Mouse (Mus musculus): ENCODE data around the gene Adgrv1. TPM values are rescaled to one million over a fixed set of nuclear protein-coding genes. Genes with fewer than 3 reads are reported as not detected.

The Adgrv1 gene
- polyA plus RNA-seq, 1 experiment from 2014 or later: 5.6 TPM

DNA sequence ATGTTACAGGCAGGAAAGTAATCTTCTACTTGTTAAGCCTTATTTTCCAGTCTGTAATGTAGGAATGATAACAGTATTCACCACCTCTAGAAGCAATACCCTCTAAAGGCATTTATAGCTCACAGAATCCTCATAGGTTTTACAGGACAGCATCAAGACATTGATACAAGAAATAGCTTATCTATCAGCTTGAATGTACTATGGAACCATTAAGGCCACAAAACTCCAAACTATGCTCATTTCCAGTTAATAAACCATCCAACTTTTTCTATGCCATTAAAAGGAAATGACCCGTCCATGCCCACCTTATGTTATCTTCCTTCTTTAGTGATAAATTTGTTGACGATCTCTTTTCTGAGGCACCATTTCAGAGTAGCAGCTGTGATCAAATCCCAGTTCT lies 272.6 kb downstream of the Adgrv1 start:
- 94% methylated on average over 2 of the region's 2 CpGs for WGBS
- Histone ChIP-seq H3K4me2 (ENCODE audit: low read length) (no peak overlapping the region), H3K4me3 (ENCODE audit: low read length) (no peak overlapping the region), H3K4me1 (ENCODE audit: control insufficient read depth, insufficient read depth, low read depth, low read length) (no peaks in the 10 kb centered on the region), H3K9me3 (ENCODE audit: control insufficient read depth, low read length) (no peaks in the 10 kb centered on the region), H3K36me3 (ENCODE audit: control insufficient read depth, insufficient read depth, low read length) (no peaks in the 10 kb centered on the region), H3K27ac (ENCODE audit: low read depth, low read length) (no peak overlapping the region), H3K9ac (ENCODE audit: low read depth, low read length) (no peak overlapping the region), H3K27me3 (replicated peaks; ENCODE audit: control insufficient read depth, insufficient read depth, low read length) (no peaks in the 10 kb centered on the region)
- no peak for ATAC-seq

DNA sequence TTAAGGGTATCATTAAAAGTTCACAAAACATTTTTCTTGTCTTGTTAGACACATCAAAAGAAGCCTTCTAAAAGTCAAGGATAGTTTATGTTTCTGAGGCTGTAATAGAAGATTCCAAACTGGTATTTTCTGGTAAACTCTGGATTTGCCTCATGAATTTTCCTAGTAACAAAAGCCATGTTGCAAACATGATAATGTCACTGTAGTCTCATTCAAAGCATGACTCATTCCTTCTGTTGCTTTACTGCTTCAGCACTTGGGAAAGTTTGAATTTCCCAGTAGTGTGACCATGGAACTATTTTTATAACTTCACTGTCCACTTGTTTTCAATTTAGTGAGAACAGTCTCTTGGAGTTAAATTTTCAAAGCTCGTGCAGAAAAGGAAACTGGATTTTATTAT lies 274.2 kb downstream of the Adgrv1 start:
- 84% methylated on average over 1 of the region's 1 CpGs for WGBS
- no peaks in the 10 kb centered on the region for H3K36me3 ChIP-seq (ENCODE audit: control insufficient read depth, insufficient read depth, low read length)
- no peaks in the 10 kb centered on the region for H3K27me3 ChIP-seq (replicated peaks; ENCODE audit: control insufficient read depth, insufficient read depth, low read length)
- no peak overlapping the region for H3K27ac ChIP-seq (ENCODE audit: low read depth, low read length)
- H3K4me2 ChIP-seq (ENCODE audit: low read length): no peak overlapping the region
- no peaks in the 10 kb centered on the region for H3K9me3 ChIP-seq (ENCODE audit: control insufficient read depth, low read length)
- H3K4me1 ChIP-seq (ENCODE audit: control insufficient read depth, insufficient read depth, low read depth, low read length): no peaks in the 10 kb centered on the region
- no peak for ATAC-seq
- H3K9ac ChIP-seq (ENCODE audit: low read depth, low read length): no peak overlapping the region
- no peak overlapping the region for H3K4me3 ChIP-seq (ENCODE audit: low read length)

DNA sequence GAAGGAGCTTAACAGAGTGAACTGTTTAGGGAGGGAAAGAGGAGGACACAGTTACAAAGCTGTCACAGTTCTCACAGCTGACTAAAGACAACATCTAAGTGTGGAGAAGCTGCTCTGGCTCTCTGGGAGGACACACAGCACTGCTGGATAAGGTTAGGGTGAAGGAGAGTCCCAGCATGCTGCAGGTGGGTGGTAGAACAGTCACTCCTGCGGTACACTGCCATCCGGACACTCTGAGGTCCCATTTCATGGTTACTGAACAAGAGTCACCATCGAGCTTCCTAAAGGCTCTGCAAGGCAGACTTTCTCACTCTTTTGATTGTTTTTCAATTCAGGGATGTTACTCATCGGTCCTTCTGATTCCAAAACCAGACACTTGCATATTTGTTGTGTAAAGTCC lies 274.6 kb downstream of the Adgrv1 start:
- 78% methylated on average over 4 of the region's 4 CpGs for WGBS
- ATAC-seq: no peak
- Histone ChIP-seq H3K4me3 (ENCODE audit: low read length) (no peak overlapping the region), H3K36me3 (ENCODE audit: control insufficient read depth, insufficient read depth, low read length) (no peaks in the 10 kb centered on the region), H3K4me1 (ENCODE audit: control insufficient read depth, insufficient read depth, low read depth, low read length) (no peaks in the 10 kb centered on the region), H3K9me3 (ENCODE audit: control insufficient read depth, low read length) (no peaks in the 10 kb centered on the region), H3K9ac (ENCODE audit: low read depth, low read length) (no peak overlapping the region), H3K27me3 (replicated peaks; ENCODE audit: control insufficient read depth, insufficient read depth, low read length) (no peaks in the 10 kb centered on the region), H3K27ac (ENCODE audit: low read depth, low read length) (no peak overlapping the region), H3K4me2 (ENCODE audit: low read length) (no peak overlapping the region)

DNA sequence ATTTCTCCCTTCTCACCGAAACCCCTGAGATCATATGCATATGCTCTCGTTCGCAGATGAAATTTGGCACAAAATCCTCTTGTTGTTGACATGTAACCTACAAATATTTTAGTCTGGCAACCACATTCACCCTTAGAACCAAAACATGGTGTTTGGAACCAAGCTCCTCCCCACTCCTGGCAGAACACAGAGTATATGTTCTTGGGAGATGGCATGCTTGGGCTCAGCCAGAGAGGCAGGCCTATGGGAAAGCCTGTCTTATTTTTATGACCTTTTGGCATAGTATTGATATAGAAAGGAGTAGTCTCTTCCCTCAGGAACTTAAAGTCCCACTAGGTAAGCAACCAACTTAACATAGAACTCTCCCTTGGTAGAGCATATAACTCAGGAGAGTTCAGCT lies 275.7 kb downstream of the Adgrv1 start:
- 95% methylated on average over 3 of the region's 3 CpGs for WGBS
- no peak overlapping the region for H3K4me3 ChIP-seq (ENCODE audit: low read length)
- no peak overlapping the region for H3K4me2 ChIP-seq (ENCODE audit: low read length)
- H3K36me3 ChIP-seq (ENCODE audit: control insufficient read depth, insufficient read depth, low read length): no peaks in the 10 kb centered on the region
- ATAC-seq: no peak
- H3K27ac ChIP-seq (ENCODE audit: low read depth, low read length): no peak overlapping the region
- no peak overlapping the region for H3K9ac ChIP-seq (ENCODE audit: low read depth, low read length)
- no peaks in the 10 kb centered on the region for H3K9me3 ChIP-seq (ENCODE audit: control insufficient read depth, low read length)
- no peaks in the 10 kb centered on the region for H3K4me1 ChIP-seq (ENCODE audit: control insufficient read depth, insufficient read depth, low read depth, low read length)
- no peaks in the 10 kb centered on the region for H3K27me3 ChIP-seq (replicated peaks; ENCODE audit: control insufficient read depth, insufficient read depth, low read length)

DNA sequence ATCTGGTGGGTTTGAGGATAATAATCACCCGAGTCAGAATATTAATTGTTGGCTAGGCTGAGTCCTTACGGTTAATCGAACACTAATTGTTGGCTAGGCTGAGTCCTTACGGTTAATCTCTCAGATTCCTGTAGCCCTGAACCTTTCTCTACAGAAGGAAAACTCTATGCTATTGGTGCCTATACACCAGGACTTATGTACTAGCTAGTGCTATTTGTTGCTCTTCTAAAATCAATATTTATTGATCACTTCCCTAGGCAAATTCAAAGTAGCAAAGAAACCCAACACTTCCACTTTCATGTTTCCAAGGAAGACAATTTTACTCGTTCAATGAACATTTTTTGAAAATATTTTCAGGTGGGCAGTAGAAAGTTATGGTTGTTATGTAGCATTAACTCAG lies 278.4 kb downstream of the Adgrv1 start:
- H3K4me2 ChIP-seq (ENCODE audit: low read length): no peak overlapping the region
- no peaks in the 10 kb centered on the region for H3K9me3 ChIP-seq (ENCODE audit: control insufficient read depth, low read length)
- no peaks in the 10 kb centered on the region for H3K27me3 ChIP-seq (replicated peaks; ENCODE audit: control insufficient read depth, insufficient read depth, low read length)
- H3K36me3 ChIP-seq (ENCODE audit: control insufficient read depth, insufficient read depth, low read length): no peaks in the 10 kb centered on the region
- 84% methylated on average over 5 of the region's 5 CpGs for whole genome bisulfite sequencing
- H3K4me1 ChIP-seq (ENCODE audit: control insufficient read depth, insufficient read depth, low read depth, low read length): no peaks in the 10 kb centered on the region
- no peak overlapping the region for H3K9ac ChIP-seq (ENCODE audit: low read depth, low read length)
- H3K4me3 ChIP-seq (ENCODE audit: low read length): no peak overlapping the region
- H3K27ac ChIP-seq (ENCODE audit: low read depth, low read length): no peak overlapping the region
- ATAC-seq: no peak

DNA sequence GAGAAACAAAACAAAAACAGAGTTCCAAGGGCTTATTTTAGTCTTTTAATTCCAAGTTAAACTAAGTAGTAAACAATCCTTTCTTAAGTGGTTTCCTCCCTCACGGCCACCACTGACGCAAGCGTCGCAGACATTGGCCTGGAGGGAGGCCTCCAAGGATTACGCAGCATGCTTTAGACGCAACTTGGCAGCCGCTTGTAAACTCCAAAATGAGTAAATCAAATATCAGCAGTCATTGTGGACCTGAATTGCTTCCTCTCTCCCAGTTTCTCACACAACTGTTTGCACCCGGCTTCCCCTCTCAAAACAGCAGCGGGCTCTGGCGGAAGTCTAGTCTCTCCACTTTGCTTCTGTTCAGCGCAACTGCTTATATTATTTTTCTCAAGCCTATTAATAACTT lies 280.7 kb downstream of the Adgrv1 start:
- H3K4me2 ChIP-seq (ENCODE audit: low read length): no peak overlapping the region
- no peak overlapping the region for H3K27ac ChIP-seq (ENCODE audit: low read depth, low read length)
- no peaks in the 10 kb centered on the region for H3K27me3 ChIP-seq (replicated peaks; ENCODE audit: control insufficient read depth, insufficient read depth, low read length)
- no peaks in the 10 kb centered on the region for H3K9me3 ChIP-seq (ENCODE audit: control insufficient read depth, low read length)
- H3K4me1 ChIP-seq (ENCODE audit: control insufficient read depth, insufficient read depth, low read depth, low read length): no peaks in the 10 kb centered on the region
- 79% methylated on average over 11 of the region's 11 CpGs for WGBS
- H3K4me3 ChIP-seq (ENCODE audit: low read length): no peak overlapping the region
- no peaks in the 10 kb centered on the region for H3K36me3 ChIP-seq (ENCODE audit: control insufficient read depth, insufficient read depth, low read length)
- no peak for ATAC-seq
- no peak overlapping the region for H3K9ac ChIP-seq (ENCODE audit: low read depth, low read length)

DNA sequence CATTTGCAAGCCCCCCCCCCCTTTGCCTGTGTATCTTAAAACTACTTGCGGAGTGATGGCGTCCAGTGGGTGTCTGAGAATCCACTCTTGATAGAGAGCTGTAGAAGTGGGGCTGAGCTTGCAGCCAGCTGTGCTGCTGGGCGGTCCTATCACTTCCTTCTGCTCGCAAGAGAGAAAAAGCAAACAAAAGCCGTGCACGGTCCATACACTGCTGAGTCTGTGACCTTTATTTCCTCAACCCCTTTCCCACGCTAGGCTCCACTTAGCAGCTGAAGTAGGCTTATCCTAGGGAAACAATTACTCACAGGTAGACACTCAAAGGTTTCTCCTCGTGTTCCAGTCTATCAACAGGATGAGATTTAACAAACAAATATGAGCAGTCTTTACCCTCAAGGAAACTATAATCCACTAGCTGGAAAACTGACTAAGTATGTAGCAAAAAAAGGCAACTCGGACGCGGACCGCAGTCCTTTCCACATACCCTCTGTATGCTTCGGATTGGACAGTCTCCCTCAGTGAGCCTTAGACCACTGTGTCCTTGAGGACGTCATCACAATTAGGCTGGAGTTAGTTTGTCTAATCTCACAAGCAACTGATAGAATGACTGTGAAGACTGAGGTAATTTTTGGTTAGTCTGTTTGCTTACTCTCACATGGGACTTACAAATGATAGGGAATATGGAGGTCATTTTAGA lies 281.3 kb downstream of the Adgrv1 start:
- no peak overlapping the region for H3K4me3 ChIP-seq (ENCODE audit: low read length)
- ATAC-seq: peak; percentile 52; the same call in 1 of the 2 replicates
- H3K4me2 ChIP-seq (ENCODE audit: low read length): no peak overlapping the region
- H3K4me1 ChIP-seq (ENCODE audit: control insufficient read depth, insufficient read depth, low read depth, low read length): no peaks in the 10 kb centered on the region
- no peaks in the 10 kb centered on the region for H3K9me3 ChIP-seq (ENCODE audit: control insufficient read depth, low read length)
- WGBS: 67% methylated on average over 14 of the region's 14 CpGs
- no peaks in the 10 kb centered on the region for H3K27me3 ChIP-seq (replicated peaks; ENCODE audit: control insufficient read depth, insufficient read depth, low read length)
- H3K36me3 ChIP-seq (ENCODE audit: control insufficient read depth, insufficient read depth, low read length): no peaks in the 10 kb centered on the region
- peak overlapping the region; percentile 23; the same call in 1 of the 2 replicates for H3K27ac ChIP-seq (ENCODE audit: low read depth, low read length)
- H3K9ac ChIP-seq (ENCODE audit: low read depth, low read length): no peak overlapping the region

DNA sequence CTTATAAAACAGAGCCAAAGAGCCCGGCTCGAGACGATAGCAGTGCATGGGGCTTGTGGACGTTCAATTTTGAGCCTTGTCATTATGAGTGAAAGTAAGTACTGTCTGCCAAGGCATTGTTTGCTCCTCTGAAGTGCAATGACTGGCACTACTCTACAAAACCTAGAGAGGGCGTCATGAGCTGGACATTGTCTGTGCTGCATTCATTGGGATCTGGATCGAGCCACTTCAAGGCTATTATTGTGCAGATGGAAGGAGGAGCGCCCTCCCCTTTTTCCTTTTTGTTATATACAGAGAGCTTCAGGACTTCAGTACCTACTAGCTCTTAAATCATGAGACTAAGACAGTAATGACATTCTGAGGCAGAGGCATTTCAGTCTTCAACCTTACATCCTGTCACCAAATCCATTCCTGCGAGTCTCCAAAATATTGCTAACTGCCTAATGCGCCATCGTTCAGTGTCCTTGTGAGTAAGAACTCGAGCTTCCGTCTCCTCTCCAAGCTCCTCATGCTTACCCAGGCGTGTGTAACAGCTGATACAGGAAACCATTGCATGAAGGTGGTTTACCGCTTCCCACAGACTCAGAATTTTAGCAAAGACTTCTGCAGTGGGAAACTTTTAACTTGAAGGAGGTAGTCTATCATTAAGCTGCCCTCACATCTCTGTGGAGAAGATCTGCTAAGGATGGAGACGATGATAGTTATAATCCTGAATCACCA lies 285.5 kb downstream of the Adgrv1 start:
- Histone ChIP-seq H3K4me2 (ENCODE audit: low read length) (no peak overlapping the region), H3K27me3 (replicated peaks; ENCODE audit: control insufficient read depth, insufficient read depth, low read length) (no peaks in the 10 kb centered on the region), H3K9me3 (ENCODE audit: control insufficient read depth, low read length) (no peaks in the 10 kb centered on the region), H3K4me1 (ENCODE audit: control insufficient read depth, insufficient read depth, low read depth, low read length) (no peaks in the 10 kb centered on the region), H3K9ac (ENCODE audit: low read depth, low read length) (no peak overlapping the region), H3K4me3 (ENCODE audit: low read length) (no peak overlapping the region), H3K36me3 (ENCODE audit: control insufficient read depth, insufficient read depth, low read length) (no peaks in the 10 kb centered on the region), H3K27ac (ENCODE audit: low read depth, low read length) (no peak overlapping the region)
- 92% methylated on average over 15 of the region's 15 CpGs for WGBS
- ATAC-seq: no peak

DNA sequence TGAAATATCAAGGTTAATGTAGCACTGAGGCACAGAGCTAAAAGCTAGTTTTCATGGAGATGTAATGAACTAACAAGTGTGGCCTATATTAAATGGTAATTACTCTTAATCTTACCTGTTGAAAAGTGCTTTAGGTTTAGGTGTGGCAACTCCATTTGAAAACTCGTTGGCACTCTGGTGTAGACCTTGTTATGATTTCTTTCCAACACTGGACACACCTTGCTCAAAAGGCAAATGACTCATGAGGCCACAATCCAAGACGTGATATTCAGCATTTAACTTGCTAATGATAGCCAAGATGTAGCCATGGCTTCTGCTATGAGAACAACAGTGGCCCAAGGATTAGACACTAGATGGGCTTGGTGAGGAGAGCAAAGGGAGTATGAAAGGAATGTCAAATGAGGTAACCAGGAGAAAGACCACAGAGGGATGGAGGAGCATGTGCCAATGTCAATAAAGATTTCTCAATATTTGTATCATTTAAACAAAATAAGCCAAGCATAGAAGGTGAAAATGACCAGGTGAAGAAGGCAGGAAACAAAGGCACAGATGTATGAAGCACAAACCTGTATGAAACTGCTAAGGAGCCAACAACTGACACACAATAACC lies 289.9 kb downstream of the Adgrv1 start:
- H3K27me3 ChIP-seq (replicated peaks; ENCODE audit: control insufficient read depth, insufficient read depth, low read length): no peaks in the 10 kb centered on the region
- no peak overlapping the region for H3K4me3 ChIP-seq (ENCODE audit: low read length)
- no peaks in the 10 kb centered on the region for H3K4me1 ChIP-seq (ENCODE audit: control insufficient read depth, insufficient read depth, low read depth, low read length)
- H3K36me3 ChIP-seq (ENCODE audit: control insufficient read depth, insufficient read depth, low read length): no peaks in the 10 kb centered on the region
- 80% methylated on average over 2 of the region's 2 CpGs for WGBS
- no peak for ATAC-seq
- no peak overlapping the region for H3K27ac ChIP-seq (ENCODE audit: low read depth, low read length)
- H3K4me2 ChIP-seq (ENCODE audit: low read length): no peak overlapping the region
- no peak overlapping the region for H3K9ac ChIP-seq (ENCODE audit: low read depth, low read length)
- no peaks in the 10 kb centered on the region for H3K9me3 ChIP-seq (ENCODE audit: control insufficient read depth, low read length)
